Mouse (Mus musculus): ENCODE results near the gene Rgsl1.
"Not testable (repeated sequence)": the region's sequence is repeated elsewhere in the genome, so short reads cannot be mapped to it uniquely, and the experiment has no call there.

Rgsl1 gene

DNA sequence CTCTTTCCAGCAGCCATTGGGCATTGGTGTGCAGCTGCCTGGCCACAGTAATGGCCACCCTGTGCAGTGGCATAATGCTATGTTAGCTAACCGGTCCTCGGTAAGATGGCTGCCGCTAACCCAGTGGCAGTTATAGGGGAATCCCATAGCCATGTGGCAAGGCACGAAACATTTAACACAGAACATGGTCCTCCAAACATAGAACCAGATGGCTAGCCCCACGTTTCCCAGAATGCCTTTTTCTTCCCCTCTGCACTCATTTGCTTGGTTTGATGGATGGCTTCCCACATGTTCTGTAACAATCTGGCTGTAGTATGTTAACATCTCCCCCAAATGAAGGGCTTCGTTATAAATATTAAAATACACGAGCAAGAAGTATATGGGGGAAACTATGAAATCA, 67.7 kb downstream of the Rgsl1 start:
- no peak for DNase-seq (ENCODE audit: low spot score in 2 of 2)

DNA sequence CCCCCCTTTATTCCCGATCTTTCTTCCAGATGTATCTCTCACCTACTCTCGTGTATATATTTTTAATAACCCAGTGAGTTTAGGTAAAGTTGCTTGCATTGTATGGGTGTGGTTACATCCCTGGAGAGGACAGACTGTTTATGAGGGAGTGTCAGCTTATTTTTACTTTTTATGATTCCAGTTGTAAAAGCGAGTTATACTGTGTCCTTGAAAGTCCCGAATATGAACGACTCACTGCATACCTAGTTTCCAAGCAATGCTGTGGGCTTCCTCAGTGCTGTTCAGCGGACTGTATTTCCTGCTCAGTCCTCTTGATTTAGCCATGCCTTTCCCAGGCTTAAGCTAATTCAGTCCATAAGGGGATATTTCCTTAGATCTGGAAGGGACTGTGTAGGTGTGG, 68.8 kb downstream of the Rgsl1 start:
- no peak for DNase-seq (ENCODE audit: low spot score in 2 of 2)

DNA sequence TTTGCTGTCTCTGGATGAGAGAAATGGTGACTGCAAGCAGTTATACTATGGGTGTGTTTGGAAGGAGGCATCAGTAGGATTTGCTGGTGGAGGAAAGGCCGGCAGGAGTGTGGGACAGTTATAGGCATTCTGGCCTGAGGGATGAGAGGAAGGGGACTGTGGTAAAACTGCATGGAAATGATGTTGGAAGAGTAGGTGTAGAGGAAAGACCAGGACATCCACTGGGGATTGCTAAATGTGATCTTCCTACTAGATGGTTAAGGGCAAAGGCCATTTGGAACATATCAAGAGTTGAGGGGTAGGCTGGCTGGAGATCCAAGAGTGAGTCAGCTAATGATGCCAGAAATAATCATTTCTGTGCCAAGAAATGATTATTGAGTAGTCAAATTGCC, 73.2 kb downstream of the Rgsl1 start:
- DNase-seq (ENCODE audit: low spot score in 2 of 2): no peak

DNA sequence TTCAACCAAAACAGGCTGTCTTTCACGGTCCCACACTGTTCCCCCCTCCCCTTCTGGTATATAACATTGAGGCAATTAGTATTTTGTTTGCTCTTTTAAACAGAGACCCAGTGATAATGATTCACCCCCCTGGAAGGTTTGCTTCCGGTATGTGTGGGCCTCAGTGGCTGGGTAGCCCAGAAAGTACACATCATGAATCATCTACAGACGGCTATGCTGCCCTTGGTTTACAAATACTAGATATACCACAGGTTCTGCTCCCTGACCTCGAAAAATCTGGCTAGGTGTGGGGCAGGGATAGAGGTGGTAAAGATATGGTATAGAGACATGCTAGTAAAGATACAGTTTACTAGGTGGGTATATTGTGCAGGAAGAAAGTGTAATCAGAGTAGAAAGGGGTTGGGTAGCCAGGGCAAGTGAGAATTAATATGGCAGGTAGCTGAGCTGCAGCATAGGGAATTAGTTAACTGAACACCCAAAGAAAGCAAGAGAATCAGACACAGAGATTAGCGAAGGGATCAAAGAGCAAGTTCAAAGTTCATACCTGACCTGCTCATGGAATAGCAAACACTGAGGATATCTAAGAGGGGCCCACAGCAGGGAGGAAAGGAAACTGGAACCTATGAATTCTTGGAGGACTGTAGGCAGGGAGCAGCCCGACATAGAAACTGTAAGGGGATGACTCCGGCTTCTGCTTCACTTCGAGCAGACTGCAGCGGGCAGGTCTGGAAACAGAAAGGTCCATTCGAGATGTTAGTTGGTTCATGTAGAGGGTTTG, 73.8 kb downstream of the Rgsl1 start:
- DNase-seq (ENCODE audit: low spot score in 2 of 2): no peak

DNA sequence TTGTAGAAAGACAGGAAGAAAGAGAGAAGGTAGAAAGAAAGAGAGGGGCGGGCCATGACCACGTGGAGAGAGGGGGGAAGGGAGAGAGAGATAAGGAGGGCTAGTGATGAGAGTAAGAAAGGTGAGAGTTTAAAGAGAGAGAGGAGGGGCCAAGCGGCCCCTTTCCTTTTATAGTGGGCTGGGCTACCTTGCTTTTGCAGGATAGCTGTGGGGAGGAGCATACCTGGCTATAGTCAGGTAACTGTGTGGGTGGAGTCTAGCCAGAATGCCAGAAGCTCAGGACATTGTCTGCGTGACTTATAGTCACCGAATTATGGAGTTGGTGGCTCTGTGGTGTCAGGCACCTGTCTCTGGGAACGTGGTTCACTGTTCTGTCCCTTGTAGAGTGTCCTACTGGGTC, 74.4 kb downstream of the Rgsl1 start:
- DNase-seq (ENCODE audit: low spot score in 2 of 2): not testable (repeated sequence)

DNA sequence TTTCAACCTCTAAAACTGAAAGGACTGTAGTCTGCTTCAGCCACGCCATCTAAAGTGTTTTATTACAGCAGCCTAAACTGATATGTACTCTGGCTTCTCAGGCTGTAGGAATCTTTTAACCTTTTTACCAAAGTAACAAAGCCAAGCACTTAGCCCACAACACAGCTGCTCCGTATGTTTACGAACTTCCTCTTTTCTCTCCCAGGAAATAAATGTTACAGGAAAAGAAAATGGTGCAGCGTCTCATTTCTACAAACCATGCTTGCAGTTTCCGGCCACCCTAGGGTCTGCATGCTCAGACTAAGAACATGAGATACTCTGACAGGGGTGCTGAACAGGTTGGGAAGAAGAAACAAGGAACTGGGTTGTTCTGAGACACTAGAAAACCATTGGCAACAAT, 75.5 kb downstream of the Rgsl1 start:
- no peak for DNase-seq (ENCODE audit: low spot score in 2 of 2)

DNA sequence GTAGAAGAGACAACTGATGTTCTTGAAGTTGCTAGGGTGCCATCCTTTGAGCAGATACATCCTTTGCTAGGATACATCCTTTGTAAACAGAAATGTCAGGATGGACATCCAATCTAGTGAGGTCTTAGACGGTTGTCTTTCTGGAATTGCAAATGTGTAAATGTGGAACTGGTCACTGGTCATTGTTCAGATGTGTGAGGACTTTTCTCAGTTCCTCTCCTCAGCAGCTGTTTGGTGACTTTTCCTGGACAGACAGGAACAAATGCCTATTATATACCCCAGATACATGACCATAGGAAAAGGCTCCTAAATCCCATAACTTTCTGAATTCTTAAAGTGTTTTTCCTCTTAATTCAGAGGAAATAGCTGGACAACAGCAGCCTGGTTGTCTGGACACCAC, 76.7 kb downstream of the Rgsl1 start:
- DNase-seq (ENCODE audit: low spot score in 2 of 2): no peak

DNA sequence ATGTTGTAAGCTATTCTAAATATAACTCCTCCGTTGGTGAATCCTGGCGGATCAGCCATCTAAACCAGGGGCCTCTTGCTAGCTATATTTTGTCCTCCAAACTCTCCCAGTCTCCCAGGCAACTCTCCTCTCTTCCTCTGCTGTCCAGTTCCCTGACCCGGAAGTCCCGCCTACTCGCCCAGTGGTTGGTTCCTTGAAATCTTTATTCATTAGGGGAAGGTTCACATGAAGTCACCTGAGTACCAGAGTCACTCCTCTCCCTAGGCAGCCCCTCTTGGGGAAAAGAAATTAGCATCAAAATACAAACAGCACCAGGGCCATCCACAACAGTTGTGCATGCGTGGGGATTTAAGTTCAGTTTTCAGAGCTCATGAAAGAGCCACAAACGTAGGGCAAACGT, 77.6 kb downstream of the Rgsl1 start:
- DNase-seq (ENCODE audit: low spot score in 2 of 2): no peak

DNA sequence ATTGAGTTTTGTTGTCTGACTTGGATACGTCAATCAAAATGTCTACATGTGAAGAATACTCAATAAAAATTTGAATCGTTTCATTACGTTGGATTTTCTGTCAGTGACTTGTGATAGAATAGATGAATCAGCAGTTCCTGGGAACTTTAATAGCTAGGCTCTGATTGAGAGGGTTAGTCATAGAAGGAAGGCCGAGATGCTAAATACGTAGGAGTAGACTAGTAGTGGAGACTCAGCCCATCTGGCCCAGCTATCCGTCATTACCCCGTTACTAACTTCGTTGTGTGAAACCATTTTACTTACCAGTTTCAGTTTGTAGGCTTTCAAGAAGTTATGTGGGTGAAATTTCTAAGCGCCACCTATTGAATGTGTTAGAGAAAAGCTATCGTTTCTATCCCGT, 79.8 kb downstream of the Rgsl1 start:
- DNase-seq (ENCODE audit: low spot score in 2 of 2): no peak

DNA sequence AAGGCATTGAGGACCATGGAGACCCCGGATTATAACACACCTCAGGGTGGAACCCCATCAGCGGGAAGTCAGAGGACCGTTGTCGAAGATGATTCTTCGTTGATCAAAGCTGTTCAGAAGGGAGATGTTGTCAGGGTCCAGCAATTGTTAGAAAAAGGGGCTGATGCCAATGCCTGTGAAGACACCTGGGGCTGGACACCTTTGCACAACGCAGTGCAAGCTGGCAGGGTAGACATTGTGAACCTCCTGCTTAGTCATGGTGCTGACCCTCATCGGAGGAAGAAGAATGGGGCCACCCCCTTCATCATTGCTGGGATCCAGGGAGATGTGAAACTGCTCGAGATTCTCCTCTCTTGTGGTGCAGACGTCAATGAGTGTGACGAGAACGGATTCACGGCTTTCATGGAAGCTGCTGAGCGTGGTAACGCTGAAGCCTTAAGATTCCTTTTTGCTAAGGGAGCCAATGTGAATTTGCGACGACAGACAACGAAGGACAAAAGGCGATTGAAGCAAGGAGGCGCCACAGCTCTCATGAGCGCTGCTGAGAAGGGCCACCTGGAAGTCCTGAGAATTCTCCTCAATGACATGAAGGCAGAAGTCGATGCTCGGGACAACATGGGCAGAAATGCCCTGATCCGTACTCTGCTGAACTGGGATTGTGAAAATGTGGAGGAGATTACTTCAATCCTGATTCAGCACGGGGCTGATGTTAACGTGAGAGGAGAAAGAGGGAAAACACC, 90.0 kb downstream of the Rgsl1 start:
- DNase-seq (ENCODE audit: low spot score in 2 of 2): no peak

DNA sequence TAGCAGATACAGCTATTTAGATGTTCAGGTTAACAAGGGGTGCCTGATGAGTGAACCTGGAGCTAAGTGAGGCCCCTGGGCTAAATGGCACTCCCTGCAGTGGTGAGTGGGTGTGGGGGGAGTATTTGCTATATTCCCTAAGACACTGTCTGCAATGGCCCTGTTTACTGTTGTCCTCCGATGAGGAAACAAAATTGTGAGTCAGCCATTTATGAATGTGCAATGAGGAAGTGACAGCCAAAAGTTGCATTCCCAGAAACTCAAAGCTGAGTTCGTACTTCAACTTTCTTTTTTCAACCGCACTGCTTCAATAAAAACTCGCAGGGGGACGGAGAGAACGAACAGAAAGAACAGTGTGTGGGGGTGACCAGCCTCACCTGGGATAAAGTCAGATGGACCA, 91.4 kb downstream of the Rgsl1 start:
- DNase-seq (ENCODE audit: low spot score in 2 of 2): no peak

DNA sequence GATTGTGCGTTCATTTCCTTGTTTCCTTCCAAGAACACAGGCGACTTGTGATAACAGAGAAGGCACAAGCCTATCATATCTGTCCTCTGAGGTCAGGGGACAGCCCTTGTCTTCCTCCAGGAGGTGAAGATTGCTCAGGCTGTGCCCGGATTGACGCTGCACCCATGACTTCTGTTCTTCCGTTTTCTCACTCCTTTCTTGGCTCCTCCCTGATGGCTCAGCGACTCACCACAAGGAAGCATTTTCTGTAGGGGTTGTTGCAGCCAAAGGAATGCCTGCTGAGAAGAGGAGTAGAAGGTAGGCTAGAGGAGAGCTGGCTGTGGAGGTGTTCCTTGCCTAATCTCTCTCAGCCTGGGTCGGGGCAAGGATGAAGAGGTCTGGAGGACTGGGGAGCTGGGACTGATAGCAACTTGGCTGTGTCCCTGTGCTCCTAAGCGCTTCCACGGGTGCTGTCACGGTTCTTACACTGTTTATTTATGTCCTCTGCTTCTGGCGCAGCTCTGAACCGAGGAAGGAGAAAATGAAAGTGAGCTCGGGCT, 92.1 kb downstream of the Rgsl1 start:
- peak in 1 of 2 experiments; percentile 44 for DNase-seq (ENCODE audit: low spot score in 2 of 2)

DNA sequence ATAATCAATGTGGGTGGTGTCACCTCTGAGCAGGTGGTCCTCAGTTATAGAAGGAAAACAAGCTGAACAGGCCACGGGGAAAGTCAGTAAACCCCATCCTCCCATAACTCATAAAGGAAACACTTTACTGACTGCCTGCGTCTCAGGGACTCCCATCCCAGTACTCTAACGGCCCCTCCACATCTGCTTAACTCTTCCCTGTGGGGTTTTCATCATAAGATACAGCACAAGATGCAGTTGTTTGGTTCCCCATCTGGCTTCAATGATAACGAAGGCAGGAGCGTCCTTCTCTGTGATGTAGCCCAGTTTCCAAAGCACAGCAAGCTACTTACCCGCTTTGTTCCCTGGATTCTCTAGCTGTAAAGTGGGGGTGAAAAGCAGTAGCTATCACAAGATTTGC, 93.9 kb downstream of the Rgsl1 start:
- no peak for DNase-seq (ENCODE audit: low spot score in 2 of 2)

DNA sequence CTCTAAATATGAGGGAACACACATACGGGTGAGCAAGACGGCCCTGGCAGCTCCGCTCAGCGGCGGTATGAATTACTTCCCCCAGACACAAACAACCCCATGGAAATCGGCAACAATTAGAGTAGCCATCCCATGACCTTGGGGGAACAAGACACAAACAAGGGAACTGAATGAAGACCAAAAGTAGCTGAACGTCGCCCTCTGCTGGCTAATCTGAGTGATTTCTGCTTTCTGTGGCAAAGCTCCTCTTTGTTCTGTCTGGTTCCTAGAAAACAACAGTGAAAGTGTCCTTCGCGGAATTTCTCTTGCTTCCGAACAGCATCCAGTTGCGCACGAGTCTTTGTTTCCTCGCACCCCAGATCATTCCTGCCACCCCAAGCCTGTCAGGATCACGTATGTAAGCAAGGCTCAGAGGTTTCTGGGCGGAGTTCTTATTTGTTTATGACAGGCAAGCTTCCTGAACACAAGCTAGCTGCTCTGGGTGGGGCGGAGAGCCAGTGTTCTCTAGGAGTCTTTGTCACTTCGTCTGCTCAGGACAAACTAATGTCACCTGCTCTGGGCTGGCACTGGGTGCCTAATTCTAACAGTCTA, 94.6 kb downstream of the Rgsl1 start, which contains the start of gene Rnasel:
Gene Rnasel, plus strand, starts transcription at position 216 of the 591 bp plus-strand sequence.
- peak; percentile 63 to 70 for DNase-seq (ENCODE audit: low spot score in 2 of 2)

DNA sequence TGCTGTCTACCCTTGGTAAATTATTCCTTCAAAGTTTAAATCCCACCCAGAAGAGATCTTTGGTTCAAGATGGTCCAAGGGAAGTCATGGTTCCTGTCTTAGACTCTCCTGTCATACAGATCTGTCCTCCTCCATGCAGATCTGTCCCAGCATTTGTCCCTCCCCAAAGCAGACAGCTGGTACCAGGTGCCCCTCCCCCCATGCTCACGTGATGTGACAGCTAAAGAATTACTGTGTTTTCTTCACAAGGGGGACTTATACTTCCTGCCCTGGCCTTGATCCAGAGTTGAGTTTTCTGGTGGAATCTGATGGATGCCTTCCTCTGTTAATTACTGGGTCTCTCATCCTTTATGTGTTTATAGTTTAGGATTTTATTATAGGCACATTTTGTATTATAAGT, 95.4 kb downstream of the Rgsl1 start:
- DNase-seq (ENCODE audit: low spot score in 2 of 2): no peak

DNA sequence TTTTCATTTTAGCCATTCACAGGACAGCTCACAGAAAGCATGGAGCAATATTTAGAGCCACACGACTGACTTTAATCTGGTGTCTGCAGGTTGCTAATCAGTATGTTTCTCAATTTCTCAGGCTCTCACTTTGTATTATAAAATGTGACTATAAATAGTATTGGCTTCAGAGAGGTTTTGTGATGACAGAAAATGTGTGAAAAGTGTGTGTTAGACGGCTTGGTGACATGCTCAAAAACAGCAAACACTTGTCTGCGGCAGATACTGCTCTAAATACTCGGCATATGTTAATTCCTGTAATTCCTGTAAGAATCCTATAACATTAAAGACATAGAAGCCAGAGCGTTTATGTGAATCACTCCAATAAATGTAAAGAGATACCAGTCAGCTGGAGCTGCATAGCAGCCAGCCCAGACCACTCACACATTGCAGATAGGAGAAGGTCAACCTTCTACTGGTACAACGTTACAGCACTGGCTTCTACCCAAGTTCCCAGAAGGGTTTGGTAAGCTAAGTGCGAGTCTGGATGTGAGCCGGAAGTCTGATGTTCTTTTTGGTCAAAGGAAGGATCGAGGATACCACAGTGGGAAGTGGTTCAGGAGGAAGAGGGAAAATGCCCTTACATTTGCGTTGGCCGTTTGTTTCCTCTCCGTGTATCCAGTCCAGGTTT, 95.9 kb downstream of the Rgsl1 start:
- DNase-seq (ENCODE audit: low spot score in 2 of 2): no peak

DNA sequence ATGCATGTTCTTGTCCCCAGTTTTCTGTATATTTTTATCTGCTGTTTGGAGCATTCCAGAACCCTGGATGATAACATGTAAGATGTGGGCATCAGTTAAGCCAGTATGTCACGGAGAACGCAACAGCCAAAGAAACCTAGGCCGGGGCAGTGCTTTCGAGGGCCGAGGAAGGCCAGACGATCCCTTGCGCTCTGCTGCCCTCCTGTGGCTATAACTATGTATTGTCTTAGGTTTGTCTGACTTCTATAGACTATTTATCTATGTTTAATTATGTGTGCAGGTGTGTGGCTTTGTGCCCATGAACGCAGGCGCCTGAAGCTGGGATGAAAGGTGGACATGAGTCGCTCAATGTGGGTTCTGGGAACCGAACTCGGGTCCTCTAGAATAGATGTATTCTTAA, 97.2 kb downstream of the Rgsl1 start:
- peak; percentile 70 to 77 for DNase-seq (ENCODE audit: low spot score in 2 of 2)

DNA sequence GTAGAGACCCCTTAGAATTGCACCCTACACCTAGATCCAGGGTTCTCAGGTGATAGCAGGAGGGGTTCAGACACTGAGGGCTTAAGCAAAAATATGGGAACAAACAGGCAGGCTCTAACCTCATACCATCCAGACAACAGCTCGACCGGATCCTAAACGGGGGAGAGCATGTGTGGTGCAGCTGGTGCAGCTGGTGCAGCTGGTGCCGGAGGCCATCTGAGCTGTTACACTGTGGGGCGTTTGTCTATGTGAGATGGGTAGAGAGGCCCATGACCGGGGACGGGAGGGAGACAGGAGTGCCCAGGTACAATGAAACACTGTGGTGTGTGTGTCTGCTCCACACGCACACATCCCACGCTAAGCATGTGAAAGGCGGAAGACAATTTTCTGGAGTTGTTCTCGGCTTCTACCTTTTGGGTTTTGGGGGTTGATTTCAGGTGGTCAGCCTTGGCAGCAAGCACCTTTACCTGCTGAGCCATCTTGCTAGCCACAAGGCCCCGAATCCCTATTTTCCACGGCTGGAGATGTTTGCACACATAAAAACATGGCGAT, 97.7 kb downstream of the Rgsl1 start:
- DNase-seq (ENCODE audit: low spot score in 2 of 2): no peak

DNA sequence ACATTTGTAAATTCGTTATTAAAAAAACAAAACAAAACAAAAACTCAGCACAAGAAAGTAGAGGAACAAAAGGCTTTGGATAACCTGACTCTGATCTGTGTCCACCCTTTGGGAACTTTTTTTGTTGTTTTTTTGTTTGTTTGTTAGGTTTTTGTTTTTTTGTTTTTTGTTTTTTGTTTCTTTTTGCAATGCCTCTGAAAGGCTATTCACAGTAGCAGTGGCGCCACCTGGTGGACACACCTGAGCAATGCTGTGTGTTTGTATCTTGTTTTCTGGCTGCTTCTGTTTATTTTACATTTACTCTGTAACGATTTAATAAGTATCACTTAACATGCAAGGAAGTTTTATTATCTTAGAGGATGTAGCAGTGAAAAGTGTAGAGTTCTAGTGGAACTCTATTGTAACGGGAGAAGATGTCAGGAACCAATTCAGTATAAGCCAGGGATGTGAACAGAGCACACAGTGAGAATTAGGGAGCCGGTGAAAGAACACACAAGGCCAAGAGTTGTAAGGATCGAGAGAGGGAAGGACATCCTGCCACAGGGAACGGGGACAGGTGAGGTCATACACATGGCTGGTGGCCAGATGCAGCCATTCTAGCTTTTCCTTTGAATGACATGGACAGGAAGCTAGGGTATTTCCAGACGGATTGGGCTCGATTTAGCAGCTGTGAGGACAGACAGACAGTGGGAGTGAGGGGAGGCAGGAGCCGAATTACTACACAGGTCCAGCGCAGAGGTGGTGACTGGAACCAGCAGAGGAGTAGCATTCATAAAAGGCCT, 101.4 kb downstream of the Rgsl1 start:
- peak; percentile 71 to 81 for DNase-seq (ENCODE audit: low spot score in 2 of 2)

DNA sequence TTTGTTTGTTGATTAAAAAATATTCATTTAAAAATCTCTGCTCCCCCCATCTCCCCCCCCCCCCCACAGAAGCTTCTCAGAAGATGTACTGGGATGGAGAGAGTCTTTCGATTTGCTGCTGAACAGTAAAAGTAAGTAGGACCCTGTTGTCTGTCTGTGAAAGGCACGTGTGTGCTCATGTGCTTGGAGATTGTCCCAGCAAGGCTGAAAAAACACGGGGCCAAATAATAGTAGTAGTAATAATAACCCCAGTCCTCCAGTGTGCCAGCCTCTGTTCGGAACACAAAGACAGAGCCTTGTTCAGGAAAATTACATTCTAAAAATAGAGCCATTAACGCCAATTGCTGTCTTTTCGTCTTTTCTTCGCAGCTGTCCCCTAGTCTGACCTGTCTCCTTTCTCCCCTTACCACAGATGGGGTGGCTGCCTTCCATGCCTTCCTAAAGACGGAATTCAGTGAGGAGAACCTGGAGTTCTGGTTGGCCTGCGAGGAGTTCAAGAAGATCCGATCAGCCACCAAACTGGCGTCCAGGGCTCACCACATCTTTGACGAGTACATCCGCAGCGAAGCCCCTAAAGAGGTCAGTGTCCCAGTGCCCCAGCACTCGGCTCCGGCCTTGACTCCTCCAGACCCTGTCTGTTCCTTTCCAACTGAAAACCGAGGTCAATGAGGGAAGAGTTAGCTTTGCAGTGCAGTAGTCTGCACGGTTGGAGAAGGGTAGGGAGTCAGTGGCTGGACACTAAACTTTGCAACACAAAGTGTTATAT, 102.2 kb downstream of the Rgsl1 start:
- DNase-seq (ENCODE audit: low spot score in 2 of 2): no peak

Measured in frontal cortex, postnatal 36 days (tissue).